Mouse (Mus musculus) MEL (cell line): ENCODE measurements around the gene Gm42688. TPM values are rescaled to one million over a fixed set of nuclear protein-coding genes. Genes with fewer than 3 reads are reported as not detected.

Experiments
- DNase-seq: peaks from one replicate; pipeline ENCODE4 v3.0.0; 2011; ENCODE audit warnings: low read depth, low spot score
- H3K27ac ChIP-seq: 2 replicates; pipeline ENCODE4 v1.5.1; 2012; ENCODE audit warnings: low read depth, mild to moderate bottlenecking, control low read depth, low read length, moderate library complexity; ENCODE audit not compliant: control insufficient read depth
- H3K27me3 ChIP-seq, 2 experiments: fragments of 150-350 bp in 1 of 2; sonication (generic) in 1 of 2; 2 replicates each; pipeline ENCODE4 v1.6.1; 2012; ENCODE audit warnings: low read length in 2 of 2, mild to moderate bottlenecking in 2 of 2, improper control_type of control experiment in 1 of 2, moderate library complexity in 1 of 2; ENCODE audit not compliant: insufficient read depth in 2 of 2, control insufficient read depth in 1 of 2
- H3K36me3 ChIP-seq, 2 experiments: 2 replicates each; pipeline ENCODE4 v1.6.1; 2012 to 2014; ENCODE audit warnings: low read length in 2 of 2, improper control_type of control experiment in 1 of 2, inconsistent platforms in 1 of 2, mild to moderate bottlenecking in 1 of 2; ENCODE audit not compliant: insufficient read depth in 2 of 2, control insufficient read depth in 1 of 2
- H3K4me1 ChIP-seq, 2 experiments: fragments of 150-350 bp in 1 of 2; sonication (generic) in 1 of 2; 2 replicates each; pipeline ENCODE4 v1.6.1; 2012; ENCODE audit warnings: low read length in 2 of 2, improper control_type of control experiment in 1 of 2, mild to moderate bottlenecking in 1 of 2; ENCODE audit not compliant: insufficient read depth in 2 of 2, control insufficient read depth in 1 of 2
- H3K4me3 ChIP-seq, 2 experiments: fragments of 150-350 bp in 1 of 2; sonication (generic) in 1 of 2; 2 replicates each; pipeline ENCODE4 v1.5.1; 2012; ENCODE audit warnings: low read depth in 2 of 2, low read length in 2 of 2, mild to moderate bottlenecking in 2 of 2, moderate library complexity in 2 of 2, control low read depth in 1 of 2, improper control_type of control experiment in 1 of 2; ENCODE audit not compliant: control insufficient read depth in 1 of 2, insufficient read depth in 1 of 2
- H3K79me2 ChIP-seq: 2 replicates; pipeline ENCODE4 v1.6.1; 2012; ENCODE audit warnings: mild to moderate bottlenecking, low read length, moderate library complexity; ENCODE audit not compliant: control insufficient read depth, poor library complexity, insufficient read depth
- H3K9ac ChIP-seq: 2 replicates; pipeline ENCODE4 v1.6.1; 2012; ENCODE audit warnings: low read depth, mild to moderate bottlenecking, control low read depth, low read length, moderate library complexity; ENCODE audit not compliant: control insufficient read depth, poor library complexity, severe bottlenecking
- H3K9me3 ChIP-seq: fragments of 150-350 bp; sonication (generic); replicated peaks from 2 replicates; pipeline ENCODE4 v1.6.1; 2012; ENCODE audit warnings: mild to moderate bottlenecking, low read length, improper control_type of control experiment, moderate library complexity; ENCODE audit not compliant: insufficient read depth
- EP300 ChIP-seq, 2 experiments: IDR thresholded peaks; 2 replicates each; pipeline ENCODE4 v1.6.1; 2011; ENCODE audit warnings: improper control_type of control experiment in 2 of 2, low read length in 2 of 2, low read depth in 1 of 2, mild to moderate bottlenecking in 1 of 2
- HCFC1 ChIP-seq: IDR thresholded peaks from 2 replicates; pipeline ENCODE4 v1.6.1; 2012; ENCODE audit warnings: low read depth, mild to moderate bottlenecking, inconsistent platforms, low read length, improper control_type of control experiment, moderate library complexity
- JUND ChIP-seq: IDR thresholded peaks from 2 replicates; pipeline ENCODE4 v1.6.1; 2011; ENCODE audit warnings: low read depth, mild to moderate bottlenecking, improper control_type of control experiment, low read length
- MAZ ChIP-seq: IDR thresholded peaks from 2 replicates; pipeline ENCODE4 v1.6.1; 2012; ENCODE audit warnings: low read depth, mild to moderate bottlenecking, inconsistent platforms, low read length, improper control_type of control experiment
- MXI1 ChIP-seq: IDR thresholded peaks from 2 replicates; pipeline ENCODE4 v1.6.1; 2011; ENCODE audit warnings: mild to moderate bottlenecking, low read depth, low read length, improper control_type of control experiment
- POLR2A ChIP-seq, 2 experiments: IDR thresholded peaks; 2 replicates each; pipeline ENCODE4 v1.6.1; 2011 to 2012; ENCODE audit warnings: low read length in 2 of 2, mild to moderate bottlenecking in 2 of 2, control low read depth in 1 of 2, improper control_type of control experiment in 1 of 2, low read depth in 1 of 2, moderate library complexity in 1 of 2; ENCODE audit not compliant: control insufficient read depth in 1 of 2, insufficient read depth in 1 of 2, poor library complexity in 1 of 2
- POLR2AphosphoS2 ChIP-seq: IDR thresholded peaks from 2 replicates; pipeline ENCODE4 v1.6.1; 2011; ENCODE audit warnings: low read length, improper control_type of control experiment
- POLR2AphosphoS5 ChIP-seq: IDR thresholded peaks from 2 replicates; pipeline ENCODE4 v1.6.1; 2012; ENCODE audit warnings: low read depth, borderline replicate concordance, mild to moderate bottlenecking, inconsistent platforms, low read length, moderate library complexity, mixed read lengths
- SMC3 ChIP-seq: IDR thresholded peaks from 2 replicates; pipeline ENCODE4 v1.6.1; 2011; ENCODE audit warnings: low read depth, low read length, improper control_type of control experiment
- UBTF ChIP-seq: IDR thresholded peaks from 2 replicates; pipeline ENCODE4 v1.6.1; 2012; ENCODE audit warnings: low read depth, mild to moderate bottlenecking, inconsistent platforms, low read length, improper control_type of control experiment, moderate library complexity, borderline replicate concordance; ENCODE audit not compliant: insufficient read depth
- ZC3H11A ChIP-seq: IDR thresholded peaks from 2 replicates; pipeline ENCODE4 v1.6.1; 2012; ENCODE audit warnings: low read depth, mild to moderate bottlenecking, inconsistent platforms, low read length, improper control_type of control experiment
- ZMIZ1 ChIP-seq: IDR thresholded peaks from 2 replicates; pipeline ENCODE4 v1.6.1; 2012; ENCODE audit warnings: low read depth, mild to moderate bottlenecking, inconsistent platforms, low read length, improper control_type of control experiment, moderate library complexity
- polyA plus RNA-seq, 2 experiments: library from polyadenylated mRNA; stranded (reverse) in 1 of 2; unstranded in 1 of 2; fragments of >175 nt in 1 of 2; fragments of >200 nt in 1 of 2; gene quantifications; 2 replicates each; pipeline versions ENCODE4 v1.2.1 to v1.2.4; 2012; ENCODE audit warnings: low replicate concordance in 2 of 2, low read depth in 1 of 2; ENCODE audit not compliant: insufficient read length in 2 of 2, insufficient read depth in 1 of 2, missing spikeins in 1 of 2
- total RNA-seq: library from RNA; depleted of rRNA; stranded (reverse); fragments of 300-350 nt; gene quantifications from 2 replicates; pipeline ENCODE4 v1.2.3, GENCODE M21; 2012

The Gm42688 gene
- total and polyA plus RNA-seq, 3 experiments: 2.5 to 4.8 TPM; not detected in 1

GRCm38 (mm10) chr6:83117616-83118015, 16.2 kb downstream of the Gm42688 start:
- Histone ChIP-seq H3K27ac (no peak overlapping the region), H3K4me3 (no peak overlapping the region), H3K36me3 (peaks cover 0 to 20% of the 10 kb centered on the region in 2 experiments; a peak in 2 of 4 replicates), H3K9ac (no peak overlapping the region), H3K4me1 (peaks cover 0 to 22% of the 10 kb centered on the region in 2 experiments; a peak in 2 of 4 replicates)
- TF ChIP-seq MAZ (no peak), HCFC1 (no peak), ZC3H11A (no peak), POLR2A (IDR thresholded peaks at IDR 0.05; ENCODE audit: control insufficient read depth in 1 of 2, insufficient read depth in 1 of 2, low read depth in 1 of 2, low read length in 2 of 2, poor library complexity in 1 of 2) (0 out of 4 replicates have a peak, but pooled peaks have one; percentile 1 to 31)
- TF ChIP-seq, all 39 proteins: peak for 1
- Histone ChIP-seq H3K79me2 (peaks cover 41% of the 10 kb centered on the region), H3K27me3 (no peaks in the 10 kb centered on the region), H3K9me3 (no peaks in the 10 kb centered on the region)
- DNase-seq: no peak

GRCm38 (mm10) chr6:83118369-83118768, 17.0 kb downstream of the Gm42688 start:
- Histone ChIP-seq H3K27ac (no peak overlapping the region), H3K36me3 (peaks cover 0 to 24% of the 10 kb centered on the region in 2 experiments; a peak in 2 of 4 replicates), H3K4me3 (no peak overlapping the region), H3K9ac (no peak overlapping the region), H3K9me3 (no peaks in the 10 kb centered on the region), H3K79me2 (peaks cover 41% of the 10 kb centered on the region), H3K4me1 (peaks cover 0 to 24% of the 10 kb centered on the region in 2 experiments; a peak in 2 of 4 replicates), H3K27me3 (no peaks in the 10 kb centered on the region)
- no peak for DNase-seq
- TF ChIP-seq JUND (no peak), MXI1 (no peak), POLR2A (IDR thresholded peaks at IDR 0.05; ENCODE audit: control insufficient read depth in 1 of 2, insufficient read depth in 1 of 2, low read depth in 1 of 2, low read length in 2 of 2, poor library complexity in 1 of 2) (peak in 1 of 2 experiments; percentile 17; a peak in 1 of 4 replicates), EP300 (IDR thresholded peaks at IDR 0.05; ENCODE audit: low read depth in 1 of 2, low read length in 2 of 2) (no peak), SMC3 (0 out of 2 replicates have a peak, but pooled peaks have one; percentile 1), POLR2AphosphoS5 (no peak)

GRCm38 (mm10) chr6:83118825-83119733, 17.7 kb downstream of the Gm42688 start:
- Histone ChIP-seq H3K4me1 (peaks cover 0 to 27% of the 10 kb centered on the region in 2 experiments; a peak in 3 of 4 replicates), H3K27me3 (no peaks in the 10 kb centered on the region), H3K9me3 (no peaks in the 10 kb centered on the region), H3K36me3 (peaks cover 0 to 28% of the 10 kb centered on the region in 2 experiments; a peak in 2 of 4 replicates), H3K9ac (0 out of 2 replicates have a peak overlapping the region, but pooled peaks have one; percentile 11), H3K79me2 (peaks cover 44% of the 10 kb centered on the region), H3K27ac (0 out of 2 replicates have a peak overlapping the region, but pooled peaks have one; percentile 19), H3K4me3 (no peak overlapping the region)
- peak; percentile 0; the same call in 1 of the 2 replicates for TF ChIP-seq SMC3
- peak; percentile 89 for TF ChIP-seq POLR2AphosphoS2
- peak; percentile 53; the same call in 1 of the 2 replicates for TF ChIP-seq ZMIZ1
- peak; percentile 48 to 54; a peak in 2 of 4 replicates for TF ChIP-seq POLR2A (IDR thresholded peaks at IDR 0.05; ENCODE audit: control insufficient read depth in 1 of 2, insufficient read depth in 1 of 2, low read depth in 1 of 2, low read length in 2 of 2, poor library complexity in 1 of 2)
- no peak for TF ChIP-seq UBTF
- DNase-seq: peak; percentile 49
